Mouse (Mus musculus): ENCODE results near the gene Iqce. TPM values are rescaled to one million over a fixed set of nuclear protein-coding genes. Genes with fewer than 3 reads are reported as not detected.
A peak's percentile ranks its signal among the peaks of the same experiment; 100 is the strongest.

Gene Iqce
- polyA plus RNA-seq, 1 experiment: not detected

DNA sequence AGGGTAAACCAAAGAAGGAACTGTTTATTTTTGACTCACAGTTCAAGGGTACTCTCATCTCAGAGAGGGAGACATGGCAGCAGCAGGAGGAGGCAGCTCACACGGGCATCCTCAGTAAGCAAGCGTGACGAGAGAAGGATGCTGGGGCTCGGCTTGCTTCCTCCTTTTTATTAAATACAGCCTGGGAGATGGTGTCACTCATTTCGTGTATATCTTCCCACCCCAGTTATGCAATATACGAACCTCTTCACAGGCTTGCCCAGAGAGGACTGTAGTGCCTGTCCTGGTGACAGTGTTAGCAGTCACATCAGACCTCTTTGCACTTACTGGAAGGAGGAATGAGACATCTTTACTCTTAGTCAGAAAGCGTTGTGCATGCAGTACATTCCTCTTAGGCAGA lies 18.6 kb upstream of the Iqce start:
- TF ChIP-seq CTCF (IDR thresholded peaks at IDR 0.05; ENCODE audit: insufficient read depth, low read depth, low read length) (no peak), POLR2A (IDR thresholded peaks at IDR 0.05; ENCODE audit: insufficient read depth, low read depth, low read length) (no peak)
- peaks cover 16% of the 10 kb centered on the region for H3K4me1 ChIP-seq (ENCODE audit: control insufficient read depth, insufficient read depth, low read length)
- no peak overlapping the region for H3K4me3 ChIP-seq (ENCODE audit: insufficient read depth, low read depth, low read length)
- no peak overlapping the region for H3K27ac ChIP-seq (ENCODE audit: insufficient read depth, low read depth, low read length)
- WGBS: 68% methylated on average over 7 of the region's 7 CpGs

DNA sequence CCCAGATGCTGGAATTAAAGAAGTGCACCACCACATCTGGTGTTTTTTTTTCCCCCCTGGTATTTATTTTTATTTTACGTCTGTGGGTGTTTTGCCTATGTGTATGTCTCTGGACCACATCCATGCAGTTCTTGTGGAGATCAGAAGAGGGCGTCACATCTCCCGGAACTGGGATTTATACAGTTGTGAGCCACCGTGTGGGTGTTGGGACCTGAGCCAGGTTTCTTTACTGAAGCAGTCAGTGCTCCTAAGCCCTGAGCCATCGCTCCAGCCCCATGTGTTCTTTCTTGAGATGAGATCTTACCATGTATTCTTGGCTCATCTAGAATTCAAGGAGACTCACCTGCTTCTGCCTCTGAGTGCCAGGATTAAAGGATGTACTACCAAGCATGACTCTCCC lies 8.9 kb upstream of the Iqce start:
- no peaks in the 10 kb centered on the region for H3K4me1 ChIP-seq (ENCODE audit: control insufficient read depth, insufficient read depth, low read length)
- no peak overlapping the region for H3K27ac ChIP-seq (ENCODE audit: insufficient read depth, low read depth, low read length)
- H3K4me3 ChIP-seq (ENCODE audit: insufficient read depth, low read depth, low read length): no peak overlapping the region
- TF ChIP-seq CTCF (IDR thresholded peaks at IDR 0.05; ENCODE audit: insufficient read depth, low read depth, low read length): no peak
- no peak for TF ChIP-seq POLR2A (IDR thresholded peaks at IDR 0.05; ENCODE audit: insufficient read depth, low read depth, low read length)
- WGBS: 47% methylated on average over 5 of the region's 5 CpGs

GRCm38 (mm10) chr5:140710315-140710714 lies 8.1 kb upstream of the Iqce start:
- no peak overlapping the region for H3K27ac ChIP-seq (ENCODE audit: insufficient read depth, low read depth, low read length)
- 93% methylated on average over 6 of the region's 6 CpGs for WGBS
- H3K4me1 ChIP-seq (ENCODE audit: control insufficient read depth, insufficient read depth, low read length): peaks cover 7% of the 10 kb centered on the region
- TF ChIP-seq CTCF (IDR thresholded peaks at IDR 0.05; ENCODE audit: insufficient read depth, low read depth, low read length) (no peak), POLR2A (IDR thresholded peaks at IDR 0.05; ENCODE audit: insufficient read depth, low read depth, low read length) (no peak)
- no peak overlapping the region for H3K4me3 ChIP-seq (ENCODE audit: insufficient read depth, low read depth, low read length)

GRCm38 (mm10) chr5:140705501-140706171 lies 3.5 kb upstream of the Iqce start:
- H3K4me1 ChIP-seq (ENCODE audit: control insufficient read depth, insufficient read depth, low read length): peaks cover 21% of the 10 kb centered on the region
- WGBS: 53% methylated on average over 7 of the region's 7 CpGs
- TF ChIP-seq CTCF (IDR thresholded peaks at IDR 0.05; ENCODE audit: insufficient read depth, low read depth, low read length) (no peak), POLR2A (IDR thresholded peaks at IDR 0.05; ENCODE audit: insufficient read depth, low read depth, low read length) (no peak)
- peak overlapping the region; percentile 7 for H3K27ac ChIP-seq (ENCODE audit: insufficient read depth, low read depth, low read length)
- peak overlapping the region; percentile 56 for H3K4me3 ChIP-seq (ENCODE audit: insufficient read depth, low read depth, low read length)

- H3K4me1 ChIP-seq (ENCODE audit: control insufficient read depth, insufficient read depth, low read length): peaks cover 23% of the 10 kb centered on the region
- WGBS: under 1% methylated on average over 69 of the region's 69 CpGs
- H3K4me3 ChIP-seq (ENCODE audit: insufficient read depth, low read depth, low read length): peak within 1 kb of the TSS; percentile 69
- no peak for TF ChIP-seq CTCF (IDR thresholded peaks at IDR 0.05; ENCODE audit: insufficient read depth, low read depth, low read length)
- peak; percentile 66 for TF ChIP-seq POLR2A (IDR thresholded peaks at IDR 0.05; ENCODE audit: insufficient read depth, low read depth, low read length)
- H3K27ac ChIP-seq (ENCODE audit: insufficient read depth, low read depth, low read length): peak within 1 kb of the TSS; percentile 98
These were observed 2.4 kb upstream of the Iqce start, which contains the start of gene Brat1 for GRCm38 (mm10) chr5:140704378-140705251. Gene Brat1, plus strand, starts transcription at chr5:140705011.

GRCm38 (mm10) chr5:140703480-140704377 lies 1.6 kb upstream of the Iqce start:
- H3K4me1 ChIP-seq (ENCODE audit: control insufficient read depth, insufficient read depth, low read length): peaks cover 23% of the 10 kb centered on the region
- TF ChIP-seq POLR2A (IDR thresholded peaks at IDR 0.05; ENCODE audit: insufficient read depth, low read depth, low read length): no peak
- no peak for TF ChIP-seq CTCF (IDR thresholded peaks at IDR 0.05; ENCODE audit: insufficient read depth, low read depth, low read length)
- H3K27ac ChIP-seq (ENCODE audit: insufficient read depth, low read depth, low read length): peak overlapping the region; percentile 98; the same call in 1 of the 2 replicates
- H3K4me3 ChIP-seq (ENCODE audit: insufficient read depth, low read depth, low read length): peak overlapping the region; percentile 69; the same call in 1 of the 2 replicates
- 39% methylated on average over 17 of the region's 17 CpGs for WGBS

- TF ChIP-seq POLR2A (IDR thresholded peaks at IDR 0.05; ENCODE audit: insufficient read depth, low read depth, low read length) (no peak), CTCF (IDR thresholded peaks at IDR 0.05; ENCODE audit: insufficient read depth, low read depth, low read length) (no peak)
- 61% methylated on average over 19 of the region's 19 CpGs for WGBS
- Histone ChIP-seq H3K4me1 (ENCODE audit: control insufficient read depth, insufficient read depth, low read length) (peaks cover 23% of the 10 kb centered on the region), H3K4me3 (ENCODE audit: insufficient read depth, low read depth, low read length) (peak overlapping the region; percentile 86), H3K27ac (ENCODE audit: insufficient read depth, low read depth, low read length) (peak overlapping the region; percentile 6; the same call in 1 of the 2 replicates)
These were observed 519 bp upstream of the Iqce start for GRCm38 (mm10) chr5:140702618-140703175.

DNA sequence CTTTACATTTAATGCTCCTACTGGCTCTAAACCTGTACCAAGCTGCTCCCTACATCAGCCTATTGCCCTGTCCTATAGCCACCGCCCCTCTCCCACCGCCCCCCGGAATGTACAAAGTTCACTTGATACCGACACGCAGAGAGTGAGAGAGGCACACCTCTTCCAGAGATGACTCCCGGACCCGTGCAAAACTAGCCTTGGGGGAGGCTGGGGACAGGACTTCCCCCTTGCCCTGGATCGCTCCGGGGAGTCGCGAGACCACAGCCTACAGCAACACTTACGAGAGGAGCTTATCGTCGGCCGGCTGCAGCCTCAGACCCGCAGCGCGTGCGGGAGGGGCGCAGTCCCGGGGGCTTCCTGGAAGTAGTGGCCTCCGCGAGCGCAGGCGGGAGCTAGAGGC lies 517 bp downstream of the Iqce start:
- no peak for TF ChIP-seq CTCF (IDR thresholded peaks at IDR 0.05; ENCODE audit: insufficient read depth, low read depth, low read length)
- no peak for TF ChIP-seq POLR2A (IDR thresholded peaks at IDR 0.05; ENCODE audit: insufficient read depth, low read depth, low read length)
- Histone ChIP-seq H3K4me1 (ENCODE audit: control insufficient read depth, insufficient read depth, low read length) (peaks cover 28% of the 10 kb centered on the region), H3K4me3 (ENCODE audit: insufficient read depth, low read depth, low read length) (peak overlapping the region; percentile 86), H3K27ac (ENCODE audit: insufficient read depth, low read depth, low read length) (peak overlapping the region; percentile 53)
- WGBS: 0% methylated on average over 25 of the region's 25 CpGs
